Mouse (Mus musculus) left cerebral cortex, postnatal 4 days (tissue): Measurements from ENCODE around the gene Tas2r122. TPM values are rescaled to one million over a fixed set of nuclear protein-coding genes. Genes with fewer than 3 reads are reported as not detected.
"Not testable (repeated sequence)": the region's sequence is repeated elsewhere in the genome, so short reads cannot be mapped to it uniquely, and the experiment has no call there.

Experiments
- DNase-seq: peaks from one replicate; pipeline ENCODE4 v3.0.0-alpha.2; 2022
- intact Hi-C: fragments of 180-260 bp; cut with DNase I; formaldehyde crosslinking; loops from one replicate; pipeline ENCODE4 v1.15.1; 2025
- total RNA-seq, 2 experiments: library from RNA; stranded (reverse); gene quantifications; 2 replicates each; pipeline ENCODE4 v1.2.3; 2021

The Tas2r122 gene
- not detected for total RNA-seq

DNA sequence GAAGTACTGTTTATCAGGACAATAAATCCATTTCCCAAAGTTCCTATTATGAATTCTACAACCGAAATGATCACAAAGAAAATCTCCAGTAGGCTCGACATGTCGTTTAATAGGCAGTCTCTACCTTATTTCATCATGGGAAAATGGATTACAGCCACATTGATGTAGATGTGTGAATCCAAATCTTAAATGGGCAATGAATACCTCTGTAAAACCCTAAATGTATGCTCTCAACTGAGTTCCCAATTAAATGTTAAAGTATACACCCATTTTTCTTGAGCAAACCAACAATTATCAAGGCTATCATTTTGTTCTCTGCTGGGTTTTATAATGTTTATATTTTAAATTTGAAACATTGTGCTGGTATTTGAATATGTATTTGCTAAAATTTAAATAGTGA, at the start of gene Tas2r122:
Gene Tas2r122 (minus strand): TSS at position 101 of the 400 bp plus-strand sequence.
- intact Hi-C loops, result no loop called here
- no peak for DNase-seq

DNA sequence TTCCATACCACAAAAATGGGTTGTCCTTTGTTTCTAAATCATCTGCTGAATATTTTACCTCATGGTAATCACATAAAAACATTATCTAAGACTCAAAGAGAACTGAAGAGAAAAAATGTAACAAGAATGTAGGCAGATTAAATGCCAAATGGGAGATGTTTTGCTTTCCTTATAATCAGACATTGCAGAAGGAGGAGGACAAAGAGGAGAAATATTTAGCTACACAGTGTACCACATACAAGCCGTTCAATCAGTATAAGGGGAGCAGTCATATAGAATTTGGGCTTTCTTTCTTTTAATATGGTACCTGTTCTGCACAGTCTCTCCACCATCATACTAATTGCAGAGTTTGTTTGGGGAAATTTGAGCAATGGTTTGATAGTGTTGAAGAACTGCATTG, 42.7 kb upstream of the Tas2r122 start, which contains the start of gene Tas2r124:
Gene Tas2r124 (plus strand): TSS at position 301 of the 400 bp plus-strand sequence.
- no peak for DNase-seq
- intact Hi-C loops, result no loop called here

DNA sequence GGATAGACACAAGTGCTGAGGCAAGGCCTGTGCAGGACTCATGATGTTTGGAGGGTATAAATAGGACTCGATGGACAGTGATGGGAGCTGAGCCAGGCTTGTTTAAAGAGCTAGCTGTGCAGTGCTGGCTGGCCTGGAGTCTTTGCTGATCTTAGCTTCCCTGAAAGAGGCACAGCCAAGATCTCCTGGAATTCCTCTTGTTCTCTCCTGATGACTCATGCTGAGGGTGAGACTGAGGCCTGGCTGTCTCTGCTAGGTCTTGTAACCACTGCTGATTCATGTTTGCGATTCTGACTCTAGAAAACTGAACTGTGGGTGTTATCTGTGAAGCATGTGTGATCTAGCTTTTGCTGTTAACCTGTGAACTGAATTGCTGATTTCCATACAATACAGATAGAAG, 38.5 kb upstream of the Tas2r122 start:
- intact Hi-C loops, result no loop called here
- DNase-seq, result no peak

DNA sequence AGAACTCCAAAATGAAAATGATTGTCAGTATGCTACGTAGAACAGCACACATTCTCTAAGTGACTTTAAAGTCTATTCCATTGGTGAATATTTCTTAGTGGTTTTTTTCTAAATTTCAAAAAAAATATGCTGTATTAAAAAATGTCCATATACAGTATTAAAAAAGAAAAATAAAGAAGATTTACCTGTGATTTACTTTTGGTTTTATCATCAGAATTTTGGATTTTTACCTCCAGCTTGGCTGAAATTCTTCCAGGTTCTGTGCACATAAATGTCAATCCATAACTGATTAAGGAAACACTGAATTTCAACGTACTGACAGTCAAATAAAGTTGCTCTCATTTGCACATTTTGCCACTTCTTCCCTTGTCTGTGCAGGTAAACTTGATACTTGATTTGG, 26.2 kb upstream of the Tas2r122 start, which contains the start of gene Tas2r115:
Gene Tas2r115 (minus strand): TSS at position 101 of the 400 bp plus-strand sequence.
- no peak for DNase-seq

DNA sequence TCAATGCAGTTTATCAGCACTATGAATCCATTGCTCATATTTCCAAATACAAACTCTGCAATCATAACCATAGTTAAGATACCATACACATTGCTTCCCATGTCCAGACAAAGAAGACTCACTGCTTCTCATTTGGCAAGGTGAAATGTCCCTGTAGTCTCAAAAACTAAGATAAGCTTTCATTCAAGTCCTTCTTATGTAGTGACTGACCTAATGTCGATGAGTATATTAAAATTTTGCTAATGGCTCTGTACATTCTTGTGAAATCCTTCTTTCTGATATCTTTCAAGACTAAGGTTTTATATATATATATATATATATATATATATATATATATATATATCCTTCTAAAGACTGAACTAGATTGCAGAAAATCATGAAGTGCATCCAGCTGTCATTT, 10.8 kb downstream of the Tas2r122 start, which contains the start of gene Tas2r121:
Gene Tas2r121 (minus strand): TSS at position 101 of the 400 bp plus-strand sequence.
- intact Hi-C loops, result no loop called here
- DNase-seq, result no peak

More for the DNA sequence above, 26.2 kb upstream of the Tas2r122 start, which contains the start of gene Tas2r115:
- intact Hi-C loops, result no loop called here

DNA sequence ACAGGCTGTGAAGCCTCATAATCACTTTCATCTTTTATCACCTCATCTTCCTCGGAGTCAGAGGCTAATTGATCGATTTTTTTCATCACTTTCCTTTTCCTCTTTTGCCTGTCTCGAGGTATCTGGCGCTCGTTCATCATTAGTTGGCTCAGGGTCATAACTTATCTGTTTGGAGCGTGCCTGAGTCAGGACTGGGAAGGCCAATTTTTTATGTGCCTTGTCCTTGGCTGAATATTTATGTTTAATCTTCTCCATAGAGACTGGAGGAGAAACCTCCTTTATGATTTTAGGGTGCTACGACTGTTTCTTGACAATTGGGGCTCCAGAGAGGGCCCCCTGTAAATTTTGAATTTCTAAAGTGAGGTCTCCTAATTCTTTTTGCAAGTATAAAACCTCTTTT, 20.1 kb downstream of the Tas2r122 start:
- intact Hi-C loops, DNase-seq: not testable (repeated sequence)

Other genes starting within 250 kb of the Tas2r122 start
- not detected for gene Prh1, start 142.1 kb downstream of the Tas2r122 start, total RNA-seq
- gene Prp2, start 116.0 kb downstream of the Tas2r122 start, total RNA-seq, result not detected
- gene A630073D07Rik, start 60.4 kb downstream of the Tas2r122 start, total RNA-seq, result not detected
- gene Tas2r120, start 55.0 kb downstream of the Tas2r122 start, total RNA-seq, result not detected
- gene Tas2r121, start 10.9 kb downstream of the Tas2r122 start, total RNA-seq, result not detected
- not detected for gene Tas2r115, start 26.1 kb upstream of the Tas2r122 start, total RNA-seq
- gene Tas2r124, start 42.8 kb upstream of the Tas2r122 start, total RNA-seq, result not detected
- gene Tas2r102, start 50.2 kb upstream of the Tas2r122 start, total RNA-seq, result not detected
- not detected for gene Tas2r136, start 66.2 kb upstream of the Tas2r122 start, total RNA-seq
- not detected for gene Tas2r117, start 90.9 kb upstream of the Tas2r122 start, total RNA-seq
- gene Tas2r123, start 135.2 kb upstream of the Tas2r122 start, total RNA-seq, result not detected
- not detected for gene Tas2r116, start 143.5 kb upstream of the Tas2r122 start, total RNA-seq
- gene Tas2r110, start 156.1 kb upstream of the Tas2r122 start, total RNA-seq, result not detected
- not detected for gene Tas2r113, start 181.1 kb upstream of the Tas2r122 start, total RNA-seq
- gene Tas2r125, start 197.7 kb upstream of the Tas2r122 start, total RNA-seq, result not detected
- gene Tas2r129, start 239.2 kb upstream of the Tas2r122 start, total RNA-seq, result not detected
- not detected for gene Tas2r131, start 246.0 kb upstream of the Tas2r122 start, total RNA-seq